Mouse (Mus musculus) lung, postnatal 14 days (tissue): Measurements from ENCODE around the gene 9130230L23Rik.

Experiments
- DNase-seq: peaks from one replicate; pipeline ENCODE4 v3.0.0; 2021

9130230L23Rik gene

GRCm38 (mm10) chr5:65954130-65955080 is 49.7 kb downstream of the 9130230L23Rik start:
- DNase-seq, result no peak

GRCm38 (mm10) chr5:65951513-65951909 is 52.6 kb downstream of the 9130230L23Rik start:
- DNase-seq, result peak; percentile 11

GRCm38 (mm10) chr5:65950679-65951512 is 53.2 kb downstream of the 9130230L23Rik start:
- DNase-seq, result no peak

GRCm38 (mm10) chr5:65950236-65950635 is 53.8 kb downstream of the 9130230L23Rik start:
- DNase-seq, result no peak

- DNase-seq, result no peak
These were observed 54.3 kb downstream of the 9130230L23Rik start for GRCm38 (mm10) chr5:65949822-65950221.

GRCm38 (mm10) chr5:65941145-65941544 is 62.9 kb downstream of the 9130230L23Rik start:
- no peak for DNase-seq

GRCm38 (mm10) chr5:65937998-65938715 is 65.9 kb downstream of the 9130230L23Rik start:
- DNase-seq, result peak; percentile 90

- no peak for DNase-seq
These were observed 66.9 kb downstream of the 9130230L23Rik start for GRCm38 (mm10) chr5:65937011-65937726.

GRCm38 (mm10) chr5:65934783-65935182 is 69.3 kb downstream of the 9130230L23Rik start, which contains the start of gene Chrna9:
Chrna9 (plus strand) TSS chr5:65934921.
- no peak for DNase-seq

- DNase-seq, result no peak
These were observed 70.3 kb downstream of the 9130230L23Rik start for GRCm38 (mm10) chr5:65933764-65934163.

- DNase-seq, result no peak
These were observed 70.8 kb downstream of the 9130230L23Rik start for GRCm38 (mm10) chr5:65933258-65933657.

- DNase-seq, result no peak
These were observed 73.9 kb downstream of the 9130230L23Rik start for GRCm38 (mm10) chr5:65930171-65930570.
